Mouse (Mus musculus) cerebellum, adult 8-10 months (tissue): ENCODE measurements around the gene Fam151b.

ENCODE experiments used
- DNase-seq: peaks from one replicate; pipeline ENCODE4 v3.0.0; 2022

The Fam151b gene

DNA sequence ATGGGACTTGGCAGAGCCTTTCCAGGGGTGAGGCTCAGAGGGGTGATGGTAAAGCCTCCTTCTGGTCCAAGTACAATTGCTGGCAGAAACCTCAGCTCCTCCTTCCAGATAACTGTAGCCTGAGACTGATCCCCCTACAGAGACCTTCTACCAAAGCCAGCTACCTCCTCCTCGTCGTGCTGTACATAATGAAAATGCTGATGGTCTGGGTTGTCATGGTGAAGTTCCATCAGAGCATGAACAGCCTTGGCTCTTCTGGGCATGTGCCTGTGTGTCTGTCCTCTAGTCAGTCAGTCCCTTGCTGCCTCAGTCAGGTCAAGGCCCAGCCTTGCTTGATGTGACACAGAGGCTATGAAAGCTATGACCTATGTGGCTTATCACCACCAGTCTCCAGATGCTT lies 73.3 kb downstream of the Fam151b start:
- DNase-seq: no peak

DNA sequence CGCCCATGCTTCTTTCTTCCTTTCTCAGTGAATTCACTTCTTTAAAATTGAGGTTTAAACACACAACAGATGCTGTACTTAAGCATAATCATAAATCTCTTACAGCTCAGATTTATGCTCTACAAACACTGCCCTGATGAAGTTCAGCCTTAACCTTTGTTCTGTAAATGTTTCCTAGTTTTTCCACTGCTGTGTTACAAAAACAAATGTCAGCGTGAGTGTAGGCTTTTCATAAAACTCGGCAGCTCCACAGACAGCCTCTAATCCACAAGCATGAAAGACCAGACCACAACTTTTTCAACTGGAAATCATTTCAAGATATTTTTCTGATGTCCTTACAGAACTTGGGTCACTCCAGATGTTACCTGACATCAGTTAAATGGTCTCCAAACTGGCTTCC lies 80.3 kb downstream of the Fam151b start:
- no peak for DNase-seq

DNA sequence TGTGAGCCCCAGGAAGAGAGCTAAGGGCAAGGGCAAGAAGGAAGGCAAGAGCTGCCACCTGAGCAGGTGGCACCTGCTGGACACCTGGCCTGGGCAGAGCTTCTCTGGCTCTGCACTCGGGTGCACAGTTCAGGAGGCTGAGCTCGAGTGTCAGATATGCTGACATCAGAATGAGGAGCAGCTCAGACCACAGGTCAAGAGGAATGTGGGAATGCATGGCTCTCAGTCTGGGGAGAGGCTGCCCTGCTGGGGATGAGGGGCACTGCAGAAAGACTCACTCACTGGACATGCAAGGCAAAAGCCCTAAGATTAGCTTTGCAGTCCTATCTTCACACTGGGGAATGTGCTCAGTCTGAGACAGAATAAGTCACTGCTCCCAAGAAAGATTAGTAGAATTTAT lies 81.8 kb downstream of the Fam151b start:
- DNase-seq: no peak
